Mouse (Mus musculus) limb, embryonic 13.5 days (tissue): ENCODE data around the gene Cdc42se1. TPM values are rescaled to one million over a fixed set of nuclear protein-coding genes. Genes with fewer than 3 reads are reported as not detected.
A peak's percentile ranks its signal among the peaks of the same experiment; 100 is the strongest.
"Not testable (repeated sequence)": the region's sequence is repeated elsewhere in the genome, so short reads cannot be mapped to it uniquely, and the experiment has no call there.

ENCODE experiments used
- ATAC-seq: fragments of 200-750 bp; cut with Nextera tagmentation; 2 replicates; pipeline ENCODE4 v1.8.0; 2017; ENCODE audit warnings: low read depth, moderate number of reproducible peaks, moderate TSS enrichment; ENCODE audit not compliant: low FRiP score
- H3K27ac ChIP-seq: fragments of 300-500 bp; sonication (generic); 2 replicates; pipeline ENCODE4 v1.5.1; 2015; ENCODE audit warnings: inconsistent platforms, mild to moderate bottlenecking, moderate library complexity
- H3K27me3 ChIP-seq: fragments of 300-500 bp; sonication (generic); 2 replicates; pipeline ENCODE4 v1.6.1; 2015; ENCODE audit warnings: mild to moderate bottlenecking, inconsistent platforms
- H3K36me3 ChIP-seq: fragments of 300-500 bp; sonication (generic); 2 replicates; pipeline ENCODE4 v1.6.1; 2015; ENCODE audit warnings: inconsistent platforms, mild to moderate bottlenecking, moderate library complexity
- H3K4me1 ChIP-seq: fragments of 300-500 bp; sonication (generic); 2 replicates; pipeline ENCODE4 v1.6.1; 2015; ENCODE audit warnings: inconsistent platforms
- H3K4me2 ChIP-seq: fragments of 300-500 bp; sonication (generic); replicated peaks from 2 replicates; pipeline ENCODE4 v1.6.1; 2015; ENCODE audit warnings: inconsistent platforms, mild to moderate bottlenecking, moderate library complexity
- H3K4me3 ChIP-seq: fragments of 300-500 bp; sonication (generic); 2 replicates; pipeline ENCODE4 v1.5.1; 2015; ENCODE audit warnings: moderate library complexity, mild to moderate bottlenecking, inconsistent platforms
- H3K9ac ChIP-seq: fragments of 300-500 bp; sonication (generic); 2 replicates; pipeline ENCODE4 v1.6.1; 2015; ENCODE audit warnings: mild to moderate bottlenecking, inconsistent platforms
- H3K9me3 ChIP-seq: fragments of 300-500 bp; sonication (generic); 2 replicates; pipeline ENCODE4 v1.6.1; 2016; ENCODE audit warnings: inconsistent platforms
- WGBS: fragments of 180-500 bp; shearing (Covaris S2); methylation state at CpG from one replicate; pipeline ENCODE4 v1.1.7; 2015; 5-methylcytosine and 5-hydroxymethylcytosine counted together
- polyA plus RNA-seq: library from polyadenylated mRNA; unstranded; fragments of >200 nt; fragmentation: Nextera tagmentation; extraction: Ambion mirVana; gene quantifications from 2 replicates; pipeline ENCODE4 v1.2.1, GENCODE M21; 2015

Cdc42se1 gene
- polyA plus RNA-seq, 1 experiment from 2014 or later, result 82.7 TPM

DNA sequence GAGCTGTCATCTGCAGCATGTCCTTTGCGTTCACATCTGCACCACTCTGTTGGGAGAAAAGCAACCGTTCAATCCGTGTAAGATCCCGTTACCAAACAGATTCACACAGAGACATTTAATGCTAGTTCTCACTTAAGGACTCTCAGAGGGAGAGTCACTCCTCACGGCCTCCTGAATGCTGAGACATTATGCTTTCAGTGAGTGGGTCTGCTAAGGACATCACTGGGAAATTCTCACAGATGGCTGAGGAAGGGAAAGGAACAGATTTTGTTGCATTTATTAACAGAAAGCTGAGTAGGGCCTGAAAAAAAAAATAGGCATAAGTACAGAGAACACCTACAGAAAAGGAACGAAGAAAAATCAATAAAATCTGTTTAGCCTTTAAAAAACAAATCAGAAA, 24.7 kb upstream of the Cdc42se1 start:
- Histone ChIP-seq H3K9ac (no peak overlapping the region), H3K36me3 (peaks cover 90% of the 10 kb centered on the region), H3K9me3 (no peaks in the 10 kb centered on the region), H3K27me3 (no peaks in the 10 kb centered on the region), H3K4me1 (no peaks in the 10 kb centered on the region), H3K4me3 (no peak overlapping the region), H3K4me2 (no peak overlapping the region), H3K27ac (no peak overlapping the region)
- ATAC-seq, result no peak
- WGBS, result 89% methylated on average over 6 of the region's 6 CpGs

DNA sequence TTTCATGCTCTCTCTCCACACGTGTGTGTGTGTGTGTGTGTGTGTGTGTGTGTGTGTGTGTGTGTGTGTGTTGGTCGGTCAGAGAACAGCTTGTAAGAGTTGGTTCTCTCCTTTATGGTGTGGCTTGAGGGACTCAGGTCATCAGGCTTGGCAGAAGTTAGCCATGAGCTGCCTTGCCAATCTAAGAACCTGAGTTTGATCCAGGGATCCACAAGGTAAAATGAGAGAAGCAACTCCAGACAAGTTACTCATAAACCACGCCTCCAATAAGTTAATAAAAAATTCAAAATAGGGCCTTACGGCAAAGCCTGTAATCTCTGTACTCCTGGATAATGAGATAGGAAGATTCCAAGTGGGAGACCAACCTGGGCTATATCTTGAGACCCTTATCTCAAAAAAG, 20.2 kb upstream of the Cdc42se1 start:
- no peak overlapping the region for H3K27ac ChIP-seq
- H3K4me1 ChIP-seq, result no peaks in the 10 kb centered on the region
- 78% methylated on average over 4 of the region's 4 CpGs for WGBS
- H3K4me3 ChIP-seq, result no peak overlapping the region
- no peak overlapping the region for H3K9ac ChIP-seq
- ATAC-seq, result no peak
- H3K4me2 ChIP-seq, result no peak overlapping the region
- no peaks in the 10 kb centered on the region for H3K27me3 ChIP-seq
- no peaks in the 10 kb centered on the region for H3K9me3 ChIP-seq
- H3K36me3 ChIP-seq, result peaks cover 72% of the 10 kb centered on the region

DNA sequence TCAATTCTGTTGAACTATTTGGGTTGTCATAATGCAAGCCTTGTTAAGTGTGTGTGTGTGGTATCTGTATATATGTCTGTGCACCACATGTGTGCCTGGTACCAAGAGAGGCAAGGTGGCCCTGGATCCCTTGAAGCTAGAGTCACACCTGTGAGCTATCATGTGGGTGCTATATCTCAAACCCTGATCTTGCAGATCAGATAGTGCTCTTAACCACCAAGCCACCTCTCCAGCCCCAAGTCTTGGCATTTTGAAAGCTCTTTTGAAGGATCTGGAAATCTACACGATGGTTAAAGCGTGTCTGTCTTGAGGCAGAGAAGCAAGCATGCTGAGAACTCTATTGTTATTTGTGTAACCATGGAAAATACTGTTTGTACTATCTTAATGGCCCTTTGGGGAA, 17.9 kb upstream of the Cdc42se1 start:
- WGBS, result 85% methylated on average over 2 of the region's 2 CpGs
- ATAC-seq, result no peak
- no peaks in the 10 kb centered on the region for H3K4me1 ChIP-seq
- no peak overlapping the region for H3K4me2 ChIP-seq
- no peak overlapping the region for H3K4me3 ChIP-seq
- no peak overlapping the region for H3K9ac ChIP-seq
- no peaks in the 10 kb centered on the region for H3K9me3 ChIP-seq
- no peaks in the 10 kb centered on the region for H3K27me3 ChIP-seq
- H3K36me3 ChIP-seq, result peaks cover 67% of the 10 kb centered on the region
- no peak overlapping the region for H3K27ac ChIP-seq

DNA sequence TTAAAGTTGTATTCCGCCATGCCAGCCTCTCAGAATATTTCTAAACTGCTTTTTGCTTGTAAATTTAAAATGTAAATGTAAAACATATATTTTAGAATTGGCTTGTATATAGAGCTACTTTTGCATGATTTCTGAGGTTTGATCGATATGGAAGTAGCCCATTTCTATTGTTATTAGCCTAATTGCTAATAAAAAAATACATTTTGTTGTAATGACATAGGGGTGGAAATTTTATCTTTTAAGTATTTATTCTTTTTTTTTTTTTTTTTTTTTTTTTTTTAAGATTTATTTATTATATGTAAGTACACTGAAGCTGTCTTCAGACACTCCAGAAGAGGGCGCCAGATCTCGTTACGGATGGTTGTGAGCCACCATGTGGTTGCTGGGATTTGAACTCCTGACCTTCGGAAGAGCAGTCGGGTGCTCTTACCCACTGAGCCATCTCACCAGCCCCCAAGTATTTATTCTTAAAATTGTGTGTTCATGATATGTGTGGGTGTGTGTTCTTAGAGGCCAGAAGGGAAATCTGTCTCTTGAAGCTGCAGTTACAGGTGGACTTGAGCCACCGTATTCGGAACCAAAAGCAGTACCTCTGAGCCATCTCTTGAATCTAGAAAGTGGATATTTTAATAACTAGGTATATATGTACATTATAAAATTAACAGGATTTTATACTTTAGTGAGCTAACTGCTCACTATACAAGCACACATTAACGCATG, 15.5 kb upstream of the Cdc42se1 start:
- not testable (repeated sequence) for H3K9me3 ChIP-seq, H3K4me3 ChIP-seq, H3K4me2 ChIP-seq, H3K27ac ChIP-seq, H3K27me3 ChIP-seq, ATAC-seq, H3K4me1 ChIP-seq, H3K9ac ChIP-seq
- 85% methylated on average over 9 of the region's 10 CpGs for WGBS
- H3K36me3 ChIP-seq, result peaks cover 48% of the 10 kb centered on the region

DNA sequence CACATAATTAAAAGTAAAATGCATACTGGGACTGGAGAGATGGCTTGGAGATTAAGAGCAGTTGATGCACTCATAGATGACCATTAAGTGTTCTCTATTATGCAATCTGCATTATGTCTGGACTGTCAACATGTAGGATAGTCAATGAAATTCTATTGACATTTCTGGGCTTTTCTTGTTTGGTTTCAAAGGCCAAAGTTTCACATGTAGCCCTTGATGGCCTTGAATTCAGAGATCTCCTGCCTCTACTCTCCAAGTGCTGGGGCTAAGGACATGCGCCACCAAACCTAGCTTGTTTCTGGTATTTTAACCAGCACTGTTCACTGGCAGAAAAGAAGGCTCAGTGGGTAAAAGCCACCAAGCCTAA, 14.9 kb upstream of the Cdc42se1 start:
- Histone ChIP-seq H3K36me3 (peaks cover 46% of the 10 kb centered on the region), H3K9me3 (no peaks in the 10 kb centered on the region), H3K4me2 (no peak overlapping the region), H3K4me3 (no peak overlapping the region), H3K4me1 (peaks cover 12% of the 10 kb centered on the region), H3K9ac (no peak overlapping the region), H3K27me3 (no peaks in the 10 kb centered on the region), H3K27ac (no peak overlapping the region)
- ATAC-seq, result no peak
- 94% methylated on average over 1 of the region's 1 CpGs for WGBS

DNA sequence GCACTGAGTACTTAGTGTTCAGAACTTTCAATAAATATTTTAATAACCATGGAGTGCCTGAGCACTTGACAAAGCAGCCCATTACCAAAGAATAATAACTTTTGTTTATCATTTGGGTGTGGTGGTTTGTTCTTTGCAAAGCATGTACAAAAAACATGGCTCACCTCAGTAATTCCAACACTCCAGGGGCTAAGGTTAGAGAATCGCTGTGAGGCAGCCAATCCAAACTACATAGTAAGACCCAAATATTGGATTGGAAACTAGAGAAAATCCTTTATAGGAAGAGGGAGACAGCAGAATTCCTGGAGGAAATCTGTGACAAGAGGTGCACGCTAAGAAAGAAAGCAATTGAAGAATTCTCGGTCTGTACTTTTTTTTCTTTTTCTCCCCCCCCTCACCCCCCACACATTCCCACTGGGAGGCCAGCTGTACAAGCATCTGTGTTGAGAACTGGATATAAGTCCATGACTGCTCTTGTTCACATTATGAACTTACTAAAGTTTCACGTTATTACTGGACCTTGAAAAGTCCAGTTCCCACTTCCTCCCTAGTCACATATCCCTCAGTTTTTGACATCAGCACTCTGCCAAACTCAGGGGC, 11.8 kb upstream of the Cdc42se1 start:
- Histone ChIP-seq H3K4me1 (peaks cover 13% of the 10 kb centered on the region), H3K27me3 (no peaks in the 10 kb centered on the region), H3K4me3 (peak overlapping the region; percentile 70), H3K27ac (peak overlapping the region; percentile 100), H3K36me3 (peaks cover 49% of the 10 kb centered on the region), H3K4me2 (peak overlapping the region; percentile 71), H3K9ac (peak overlapping the region; percentile 92), H3K9me3 (no peaks in the 10 kb centered on the region)
- 12% methylated on average over 4 of the region's 4 CpGs for WGBS
- ATAC-seq, result peak; percentile 43; the same call in 1 of the 2 replicates

DNA sequence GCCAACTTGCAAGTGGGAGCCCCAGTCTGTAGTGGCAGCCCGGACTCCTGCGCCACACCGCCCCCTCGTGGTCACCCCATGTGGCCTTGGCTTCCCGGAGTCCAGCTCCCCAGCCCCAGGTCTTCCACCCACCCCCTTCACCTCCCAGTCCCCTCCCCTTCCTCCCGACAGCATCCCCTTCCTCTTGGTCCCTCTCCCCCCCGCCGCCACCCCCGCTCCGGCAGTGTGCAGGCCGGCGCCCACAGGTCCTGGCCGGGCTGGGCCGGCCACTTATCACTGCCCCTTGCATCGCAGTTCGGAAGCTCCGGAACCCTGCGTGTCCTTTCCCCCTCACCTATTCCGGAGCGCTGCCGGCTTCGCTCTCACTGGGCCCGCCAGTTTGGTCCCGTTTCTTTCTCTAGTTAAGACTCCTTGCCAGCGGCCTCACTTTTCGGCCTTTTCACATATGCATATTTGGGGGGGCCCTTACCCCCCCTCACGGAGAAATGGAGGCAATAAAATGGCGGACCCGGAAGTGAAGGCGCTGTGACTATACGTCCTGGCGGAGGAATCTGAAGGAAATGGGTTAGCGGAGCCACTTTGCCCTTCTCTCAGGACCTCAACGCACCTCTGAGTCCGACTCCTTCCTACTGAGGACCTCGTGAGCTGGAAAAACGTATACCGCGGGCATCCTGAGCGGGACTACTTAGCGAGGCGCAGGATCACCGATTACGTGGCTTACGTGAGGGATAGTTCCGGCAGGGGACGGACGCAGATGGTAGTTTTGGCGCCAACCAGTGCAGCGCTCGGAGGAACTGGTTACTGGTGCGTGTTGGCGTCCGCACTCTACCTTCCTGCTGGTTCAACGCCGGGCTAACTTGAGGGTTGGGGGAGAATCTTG, 11.0 kb upstream of the Cdc42se1 start, which contains the start of gene Gabpb2:
Gabpb2 (minus strand) TSS at position 662 of the 880 bp plus-strand sequence.
- H3K9ac ChIP-seq, result peak within 1 kb of the TSS; percentile 92
- H3K27ac ChIP-seq, result peak within 1 kb of the TSS; percentile 100
- WGBS, result under 1% methylated on average over 55 of the region's 56 CpGs
- H3K9me3 ChIP-seq, result no peaks in the 10 kb centered on the region
- no peaks in the 10 kb centered on the region for H3K27me3 ChIP-seq
- peaks cover 50% of the 10 kb centered on the region for H3K36me3 ChIP-seq
- H3K4me2 ChIP-seq, result peak within 1 kb of the TSS; percentile 71
- peak; percentile 94 for ATAC-seq
- H3K4me3 ChIP-seq, result peak within 1 kb of the TSS; percentile 70
- H3K4me1 ChIP-seq, result peaks cover 13% of the 10 kb centered on the region

DNA sequence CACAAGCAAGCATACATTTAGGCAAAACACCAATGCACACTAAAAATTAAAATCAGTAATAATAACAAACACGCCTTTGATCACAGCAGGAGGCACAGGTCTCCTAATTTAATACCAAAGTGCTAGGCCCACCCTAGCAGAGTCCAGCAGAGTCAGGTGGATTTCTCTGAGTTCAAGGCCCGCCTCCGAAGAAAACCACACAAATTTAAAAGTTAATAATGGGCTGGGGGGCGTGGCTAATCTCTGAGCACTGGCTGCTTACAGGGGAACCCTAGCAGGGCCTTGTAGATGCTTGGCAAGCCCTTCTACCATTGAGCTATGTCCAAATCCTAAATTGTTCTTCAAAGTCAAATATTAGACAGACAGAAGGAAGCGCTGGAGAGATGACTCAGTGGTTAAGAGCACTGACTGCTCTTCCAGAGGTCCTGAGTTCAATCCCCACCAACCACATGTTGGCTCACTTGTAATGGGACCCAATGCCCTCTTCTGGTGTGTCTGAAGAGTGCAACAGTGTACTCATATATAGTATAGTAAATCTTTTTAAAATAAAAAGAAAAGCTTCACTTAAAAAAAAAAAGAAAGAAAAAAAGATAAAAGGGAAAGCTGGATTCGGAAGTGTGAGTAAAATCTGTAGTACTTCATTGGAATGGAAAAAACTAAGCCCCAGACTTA, 9.9 kb upstream of the Cdc42se1 start:
- ATAC-seq, result no peak
- peak overlapping the region; percentile 70 for H3K4me3 ChIP-seq
- no peaks in the 10 kb centered on the region for H3K9me3 ChIP-seq
- peaks cover 60% of the 10 kb centered on the region for H3K36me3 ChIP-seq
- H3K4me2 ChIP-seq, result peak overlapping the region; percentile 71
- H3K27ac ChIP-seq, result peak overlapping the region; percentile 100
- no peaks in the 10 kb centered on the region for H3K27me3 ChIP-seq
- H3K9ac ChIP-seq, result peak overlapping the region; percentile 92
- WGBS, result 78% methylated on average over 6 of the region's 6 CpGs
- H3K4me1 ChIP-seq, result peaks cover 13% of the 10 kb centered on the region

DNA sequence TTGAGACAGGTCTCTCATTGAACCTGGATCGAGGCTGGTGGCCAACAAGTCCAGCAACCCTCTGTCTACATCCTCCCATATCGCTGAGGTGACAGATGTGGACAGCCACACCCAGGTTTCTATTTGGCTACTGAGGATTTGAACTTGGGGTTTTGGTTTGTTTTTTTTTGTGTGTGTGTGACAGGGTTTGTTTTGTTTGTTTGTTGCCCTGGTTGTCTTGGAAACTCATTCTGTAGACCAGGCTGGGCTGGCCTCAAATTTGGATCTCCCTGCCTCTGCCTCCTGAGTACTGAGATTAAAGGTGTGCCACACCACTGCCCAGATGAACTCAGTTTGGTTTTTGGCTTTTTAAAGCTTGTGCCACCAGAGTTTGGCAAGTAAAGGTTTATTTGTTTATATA, 5.5 kb upstream of the Cdc42se1 start:
- H3K4me3 ChIP-seq, result no peak overlapping the region
- peaks cover 64% of the 10 kb centered on the region for H3K36me3 ChIP-seq
- no peak overlapping the region for H3K4me2 ChIP-seq
- no peak overlapping the region for H3K9ac ChIP-seq
- WGBS, result 95% methylated on average over 2 of the region's 2 CpGs
- H3K4me1 ChIP-seq, result peaks cover 27% of the 10 kb centered on the region
- no peaks in the 10 kb centered on the region for H3K9me3 ChIP-seq
- no peak overlapping the region for H3K27ac ChIP-seq
- no peaks in the 10 kb centered on the region for H3K27me3 ChIP-seq
- ATAC-seq, result no peak

DNA sequence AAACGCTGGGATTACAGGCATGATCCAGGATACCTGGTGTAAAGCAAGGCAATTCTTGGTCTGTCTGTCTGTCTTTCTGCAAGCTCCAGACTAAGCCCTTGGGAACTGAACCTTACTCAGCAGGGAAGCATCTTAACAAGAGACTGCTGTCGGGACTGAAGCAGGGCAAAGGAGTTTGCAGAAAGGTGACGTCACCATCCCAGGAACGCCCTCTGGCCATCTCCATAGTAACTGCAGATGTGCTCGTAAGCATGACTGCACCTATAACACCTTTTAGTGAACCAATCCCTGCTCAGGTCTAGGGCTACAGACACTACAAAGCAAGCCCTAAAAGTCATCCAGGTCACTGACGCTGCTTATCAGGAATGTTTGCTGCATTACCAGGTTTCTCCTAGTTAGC, 4.2 kb upstream of the Cdc42se1 start:
- Histone ChIP-seq H3K36me3 (peaks cover 58% of the 10 kb centered on the region), H3K27me3 (no peaks in the 10 kb centered on the region), H3K9ac (no peak overlapping the region; the same call in 1 of the 2 replicates), H3K4me2 (no peak overlapping the region; the same call in 1 of the 2 replicates), H3K9me3 (no peaks in the 10 kb centered on the region), H3K4me1 (peaks cover 22% of the 10 kb centered on the region), H3K4me3 (no peak overlapping the region), H3K27ac (no peak overlapping the region)
- no peak for ATAC-seq
- WGBS, result 27% methylated on average over 6 of the region's 6 CpGs

DNA sequence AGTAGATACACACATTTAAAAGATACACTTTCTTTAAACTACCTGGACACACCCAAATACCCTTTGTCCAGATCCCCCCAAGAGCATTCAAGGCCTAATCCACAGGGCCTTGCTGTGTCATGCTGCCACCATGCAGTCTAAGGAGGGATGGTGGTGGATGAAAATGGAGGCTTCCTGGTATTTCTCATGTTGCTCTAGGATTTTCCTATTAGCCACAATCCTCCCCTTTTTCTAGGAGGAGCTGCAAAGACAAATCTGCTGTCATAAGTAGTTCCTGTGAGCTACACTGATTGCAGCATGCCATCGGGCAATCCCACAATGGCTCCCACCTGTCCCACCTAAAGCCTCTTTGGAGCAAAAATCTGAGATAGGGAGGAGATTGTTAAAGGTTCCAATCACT, 1.3 kb upstream of the Cdc42se1 start:
- Histone ChIP-seq H3K27ac (peak overlapping the region; percentile 96; the same call in 1 of the 2 replicates), H3K36me3 (peaks cover 46% of the 10 kb centered on the region), H3K4me3 (peak overlapping the region; percentile 85), H3K4me1 (peaks cover 43% of the 10 kb centered on the region), H3K9me3 (no peaks in the 10 kb centered on the region), H3K27me3 (no peaks in the 10 kb centered on the region), H3K4me2 (peak overlapping the region; percentile 93), H3K9ac (peak overlapping the region; percentile 91)
- 28% methylated on average over 1 of the region's 1 CpGs for WGBS
- no peak for ATAC-seq
